Mouse (Mus musculus) lung, adult 2 months (tissue): ENCODE measurements at regions not wholly inside any gene's neighbourhood (a gene's known extent, or its start where the extent isn't known, plus 50 kb on each side); places are given as distances from the start of the nearest gene placed in this dataset.

Experiments
- CTCF ChIP-seq: fragments of 200-500 bp; IDR thresholded peaks from 2 replicates; pipeline ENCODE4 v1.5.1; 2011; ENCODE audit warnings: mild to moderate bottlenecking, low read length, control low read depth; ENCODE audit not compliant: insufficient read depth
- POLR2A ChIP-seq: fragments of 200-500 bp; IDR thresholded peaks from 2 replicates; pipeline ENCODE4 v1.6.1; 2011; ENCODE audit warnings: low read depth, mild to moderate bottlenecking, control low read depth, low read length, borderline replicate concordance; ENCODE audit errors: extremely low read depth

- no peak for TF ChIP-seq CTCF
- no peak for TF ChIP-seq POLR2A
Measured at GRCm38 (mm10) chr19:27075019-27075418, 141.3 kb upstream of the Vldlr start.
